Mouse (Mus musculus) olfactory bulb, adult 2 months (tissue): ENCODE results near the gene Tnc.

Experiments
- CTCF ChIP-seq: fragments of 200-500 bp; IDR thresholded peaks from 2 replicates; pipeline ENCODE4 v1.5.1; 2012; ENCODE audit warnings: low read depth, mild to moderate bottlenecking, low read length, moderate library complexity; ENCODE audit not compliant: insufficient read depth
- POLR2A ChIP-seq: fragments of 200-500 bp; IDR thresholded peaks from 2 replicates; pipeline ENCODE4 v1.6.1; 2012; ENCODE audit warnings: mild to moderate bottlenecking, low read depth, low read length, moderate library complexity; ENCODE audit not compliant: insufficient read depth

- TF ChIP-seq POLR2A (no peak), CTCF (no peak)
Measured at GRCm38 (mm10) chr4:64009936-64010335, 36.9 kb downstream of the Tnc start.
